Mouse (Mus musculus) spleen, embryonic (tissue): ENCODE data around the gene Wnk1.

ENCODE experiments used
- CTCF ChIA-PET: fragments of 350-600 bp; sonication (Branson Sonifier 250); formaldehyde crosslinking; loops from one replicate; lab custom pipeline; 2022; lab: Charles Lee

Gene Wnk1

GRCm38 (mm10) chr6:120042632-120043220 is 4.3 kb upstream of the Wnk1 start:
- CTCF ChIA-PET = interaction anchor here (0.7 kb wide), 2 partner anchors 41 to 125 kb away, joined by 3 read pairs; no protein-coding TSS in a partner anchor

- CTCF ChIA-PET = interaction anchor here (1.1 kb wide), 1 partner anchor 152 kb away, joined by 3 read pairs; no protein-coding TSS in a partner anchor
These were observed 2.0 kb upstream of the Wnk1 start for GRCm38 (mm10) chr6:120040557-120040857.

DNA sequence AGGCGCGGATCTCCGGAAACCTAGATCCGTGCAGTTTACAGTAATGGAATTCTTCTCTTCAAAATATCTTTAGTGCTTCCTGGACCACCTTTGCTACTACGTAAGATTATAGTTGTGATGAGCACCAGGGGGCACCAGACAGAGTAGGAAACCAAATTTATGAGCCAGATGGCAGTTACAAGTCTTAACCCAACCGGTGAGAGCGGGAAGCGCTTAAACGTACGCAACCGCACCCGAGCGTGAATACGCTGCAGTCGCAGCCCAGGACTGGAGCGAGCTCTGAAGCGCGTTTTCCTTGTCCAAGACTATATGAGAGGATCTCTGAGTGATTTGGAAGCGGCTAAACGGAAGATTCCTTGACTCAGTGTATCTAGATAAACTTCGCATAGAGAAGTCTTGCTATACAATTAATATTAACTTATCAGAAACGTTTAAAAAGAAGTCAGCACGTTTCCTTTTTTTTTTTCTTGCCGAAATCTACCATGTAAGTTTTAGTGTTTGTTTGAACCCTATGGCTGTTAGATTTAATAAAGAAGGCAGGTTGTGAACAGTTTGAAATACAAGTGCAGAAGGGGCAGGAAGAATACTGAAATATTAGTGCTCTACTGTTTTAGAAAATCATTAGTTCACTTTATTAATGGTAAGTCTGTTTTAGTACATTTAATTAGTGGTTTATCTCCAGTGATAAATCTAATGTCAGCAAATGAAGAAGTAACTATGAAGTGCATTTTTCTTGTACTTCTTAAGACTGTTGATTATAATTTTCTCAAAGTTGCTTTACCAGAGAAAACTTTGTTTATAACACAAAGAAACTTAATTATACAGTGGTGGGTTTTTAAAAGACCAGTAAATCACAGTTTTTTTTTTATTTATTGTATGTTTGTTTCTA is 1.4 kb upstream of the Wnk1 start:
- CTCF ChIA-PET = no interaction called here

GRCm38 (mm10) chr6:120039256-120039563 is 738 bp upstream of the Wnk1 start:
- CTCF ChIA-PET = no interaction called here

GRCm38 (mm10) chr6:120037636-120038365 is 671 bp downstream of the Wnk1 start:
- CTCF ChIA-PET = no interaction called here

GRCm38 (mm10) chr6:120037004-120037635 is 1.4 kb downstream of the Wnk1 start:
- CTCF ChIA-PET = interaction anchor here (0.7 to 1.3 kb wide), 3 partner anchors 39 to 156 kb away, joined by 3 to 5 read pairs (median 3); no protein-coding TSS in a partner anchor

DNA sequence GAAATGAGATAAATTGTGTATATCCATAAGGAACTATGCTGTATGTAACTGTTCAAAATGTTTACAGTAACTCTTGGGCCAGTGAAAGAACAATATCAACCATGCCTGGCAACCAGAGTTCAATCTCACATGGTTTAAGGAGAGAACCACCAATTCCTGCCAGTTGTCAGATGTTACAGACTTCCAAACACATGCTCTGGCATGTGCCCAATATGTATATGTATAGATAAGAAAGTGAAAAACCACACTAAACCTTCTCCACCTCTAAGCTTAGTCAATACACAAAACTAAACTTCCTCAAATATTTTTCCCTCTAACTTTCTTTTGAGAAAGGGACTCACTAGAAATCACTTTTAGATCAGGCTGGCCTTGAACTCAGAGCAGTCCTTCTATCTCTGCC is 13.9 kb downstream of the Wnk1 start:
- CTCF ChIA-PET = no interaction called here

DNA sequence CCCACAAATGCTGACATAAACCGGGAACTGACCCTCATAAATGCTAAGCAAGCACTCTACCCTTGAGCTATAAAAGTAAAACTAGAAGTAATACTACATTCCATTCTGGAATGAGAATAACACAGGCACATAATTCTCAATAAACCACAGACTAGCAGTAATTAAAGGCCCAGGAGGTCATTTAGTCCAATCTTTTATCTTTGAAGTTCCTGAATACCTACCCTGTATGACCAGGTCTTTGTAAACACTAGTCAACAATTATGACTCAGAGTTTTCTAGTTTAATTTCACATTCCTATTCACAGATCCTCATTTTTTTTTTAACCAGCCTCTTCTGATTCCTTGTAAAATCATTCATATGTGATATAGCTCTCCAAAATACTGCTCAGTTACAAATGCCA is 14.7 kb downstream of the Wnk1 start:
- CTCF ChIA-PET = interaction anchor here (0.6 to 0.7 kb wide), 2 partner anchors 167 to 1253 kb away, joined by 3 to 4 read pairs; no protein-coding TSS in a partner anchor

GRCm38 (mm10) chr6:120022042-120022441 is 16.4 kb downstream of the Wnk1 start:
- CTCF ChIA-PET = no interaction called here

DNA sequence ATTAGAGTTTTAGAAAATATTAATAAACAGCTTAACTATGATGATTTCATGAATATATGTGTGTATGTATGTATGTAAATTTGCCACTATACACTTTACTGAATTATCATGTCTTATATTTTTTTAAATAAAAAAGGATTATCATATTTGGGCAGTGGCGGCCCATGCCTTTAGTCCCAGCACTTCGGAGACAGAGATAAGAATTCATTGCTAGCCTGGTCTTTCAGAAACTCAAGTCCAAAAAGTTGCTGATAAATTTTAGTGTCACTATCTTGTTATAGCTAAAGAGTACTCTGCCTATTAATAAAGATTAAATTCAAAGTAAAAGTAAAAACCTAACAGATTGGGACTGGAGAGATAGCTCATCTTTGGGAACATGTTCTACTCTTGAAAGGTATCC is 18.8 kb downstream of the Wnk1 start:
- CTCF ChIA-PET = interaction anchor here (0.6 kb wide), 1 partner anchor 10 kb away, joined by 5 read pairs; no protein-coding TSS in a partner anchor

- CTCF ChIA-PET = interaction anchor here (0.5 to 0.6 kb wide), 2 partner anchors 103 to 312 kb away, joined by 3 to 6 read pairs; no protein-coding TSS in a partner anchor
These were observed 25.3 kb downstream of the Wnk1 start for GRCm38 (mm10) chr6:120013125-120013524.

DNA sequence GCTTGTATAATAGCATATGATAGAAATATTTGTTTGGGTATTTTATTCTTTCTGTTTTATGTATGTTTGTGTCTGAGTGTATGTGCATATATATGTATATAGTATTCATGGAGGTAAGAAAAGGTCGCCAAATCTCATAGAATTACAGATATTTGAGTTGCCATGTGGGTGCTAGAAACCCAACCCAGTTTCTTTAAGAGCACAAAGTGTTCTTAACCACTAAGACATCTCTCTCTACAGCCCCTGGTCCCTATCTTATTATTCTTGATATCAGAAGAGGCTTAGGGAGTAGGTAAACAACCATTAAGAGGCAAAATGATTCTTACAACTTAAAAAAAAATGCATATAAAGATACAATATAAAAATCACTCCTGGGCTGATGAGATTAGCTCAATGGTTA is 27.0 kb downstream of the Wnk1 start:
- CTCF ChIA-PET = no interaction called here

DNA sequence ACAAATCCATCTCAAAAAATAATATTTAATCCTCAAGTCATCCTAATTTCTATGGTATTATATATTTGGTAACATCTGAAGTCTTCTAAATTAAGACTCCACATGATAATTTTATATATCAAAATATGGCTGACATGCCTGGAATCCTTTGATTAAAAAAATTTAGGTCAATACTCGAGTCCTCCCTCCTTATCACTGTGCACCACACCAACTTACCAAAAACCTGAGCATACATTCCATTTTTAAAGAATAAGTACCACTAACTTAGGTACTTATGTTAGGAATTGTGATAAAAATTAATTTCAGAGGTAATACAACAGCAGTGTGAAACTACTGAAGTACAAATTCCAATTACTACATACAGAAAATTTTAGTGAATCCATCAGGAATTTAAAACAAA is 27.5 kb downstream of the Wnk1 start:
- CTCF ChIA-PET = no interaction called here

DNA sequence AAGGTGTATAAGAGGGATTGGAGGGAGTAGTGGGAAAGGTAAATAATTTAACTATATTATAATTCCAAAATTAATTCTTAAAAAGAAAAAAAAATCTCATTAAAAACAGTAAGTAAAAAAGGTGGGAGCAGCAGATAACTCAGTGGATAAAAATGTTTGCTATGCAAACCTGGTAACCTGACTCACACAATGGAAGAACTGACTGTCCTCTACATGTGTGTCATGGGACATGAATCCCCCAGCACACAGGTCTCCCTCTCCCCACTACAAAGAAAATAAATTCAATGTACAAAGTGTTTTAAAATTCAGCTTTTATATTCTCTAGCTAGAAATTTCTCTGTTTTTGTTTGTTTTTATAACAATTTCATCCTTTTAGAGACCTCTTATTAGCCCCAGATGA is 27.9 kb downstream of the Wnk1 start:
- CTCF ChIA-PET = no interaction called here

GRCm38 (mm10) chr6:120001718-120002117 is 36.8 kb downstream of the Wnk1 start:
- CTCF ChIA-PET = interaction anchor here (1.5 kb wide), 2 partner anchors 123 to 191 kb away, joined by 3 to 5 read pairs; no protein-coding TSS in a partner anchor

GRCm38 (mm10) chr6:119996480-119996879 is 42.0 kb downstream of the Wnk1 start:
- CTCF ChIA-PET = interaction anchor here (0.6 kb wide), 1 partner anchor 197 kb away, joined by 4 read pairs; no protein-coding TSS in a partner anchor

- CTCF ChIA-PET = no interaction called here
These were observed 114.1 kb downstream of the Wnk1 start for GRCm38 (mm10) chr6:119924235-119925005.

DNA sequence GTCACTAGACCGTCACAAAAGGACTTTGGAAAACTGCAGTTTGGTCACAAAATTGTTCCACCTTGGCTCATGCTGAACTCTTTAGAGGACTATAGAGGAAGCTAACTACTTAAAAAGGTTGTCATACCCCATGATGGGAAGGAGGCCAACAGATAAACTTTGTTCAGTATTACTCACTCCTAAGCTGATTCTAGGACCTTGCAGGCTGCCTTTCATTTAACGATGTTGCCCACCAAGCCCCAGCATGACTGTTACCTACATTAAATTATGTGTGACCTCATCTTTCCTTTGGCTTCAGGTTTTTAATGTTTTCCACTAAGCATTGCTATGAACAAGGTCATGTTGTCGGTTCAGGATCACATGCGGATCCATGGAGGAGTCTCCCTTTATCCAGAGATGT is 115.9 kb downstream of the Wnk1 start:
- CTCF ChIA-PET = no interaction called here

DNA sequence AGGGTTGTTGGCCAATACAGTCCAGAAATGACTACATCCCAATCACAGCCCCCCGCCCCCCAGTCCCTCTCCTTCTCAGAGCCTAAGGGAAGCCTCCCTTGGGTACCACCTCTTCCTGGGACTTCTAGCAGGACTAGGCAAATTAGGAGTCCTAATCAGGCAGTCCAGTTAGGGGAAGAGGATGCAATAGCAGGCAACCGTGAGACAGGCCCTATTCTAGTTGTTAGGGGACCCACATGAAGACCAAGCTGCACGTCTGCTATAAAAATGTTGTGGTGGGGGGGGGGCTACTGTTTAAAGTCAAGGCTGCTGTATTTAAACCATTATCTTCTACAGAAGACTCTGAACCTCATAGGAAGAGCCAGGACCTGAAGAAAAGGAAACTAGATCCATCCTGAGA is 116.3 kb downstream of the Wnk1 start:
- CTCF ChIA-PET = no interaction called here

GRCm38 (mm10) chr6:119918561-119919181 is 119.8 kb downstream of the Wnk1 start:
- CTCF ChIA-PET = no interaction called here
